Mouse (Mus musculus): ENCODE data around the gene Poc1b.

DNA sequence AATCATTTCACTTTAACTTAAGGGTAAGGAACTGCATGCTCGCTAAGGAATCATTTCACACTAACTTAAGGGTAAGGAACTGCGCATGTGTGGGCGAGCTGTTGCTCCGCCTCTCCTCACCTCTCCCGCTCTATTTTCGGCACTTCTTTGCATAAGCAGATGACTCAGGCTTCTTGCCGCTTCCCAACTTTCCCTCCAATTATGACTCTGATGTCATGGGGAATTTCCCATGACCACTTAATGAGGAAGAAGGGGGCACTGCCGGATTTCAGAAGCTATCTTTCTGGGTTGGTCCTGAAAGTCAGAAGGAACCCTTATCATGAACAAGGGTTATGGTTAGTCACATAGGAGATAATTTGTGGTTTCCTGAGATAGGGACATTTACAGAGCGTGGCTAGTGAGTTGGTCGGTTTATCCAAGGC lies 25.3 kb upstream of the Poc1b start:
- TF ChIP-seq CTCF (IDR thresholded peaks at IDR 0.05; ENCODE audit: low read depth, low read length), result no peak
- no peak for TF ChIP-seq POLR2A (IDR thresholded peaks at IDR 0.05; ENCODE audit: borderline replicate concordance, low read depth, low read length)
